Mouse (Mus musculus) myocyte (in vitro differentiated cells): ENCODE data around the gene Tenm1.

Experiments
- MYOD1 ChIP-seq, 3 experiments: IDR thresholded peaks; one replicate each; pipeline ENCODE4 v1.6.1; 2011; ENCODE audit warnings: control low read depth in 2 of 3, low read depth in 2 of 3, mild to moderate bottlenecking in 2 of 3, moderate library complexity in 1 of 3; ENCODE audit not compliant: insufficient read length in 2 of 3, control insufficient read depth in 1 of 3
- POLR2A ChIP-seq: IDR thresholded peaks from one replicate; pipeline ENCODE4 v1.6.1; 2011; ENCODE audit warnings: low read depth, mild to moderate bottlenecking, control low read depth, moderate library complexity; ENCODE audit not compliant: insufficient read length
- TCF12 ChIP-seq: IDR thresholded peaks from one replicate; pipeline ENCODE4 v1.6.1; 2011; ENCODE audit warnings: mild to moderate bottlenecking, control low read depth; ENCODE audit not compliant: poor library complexity, insufficient read depth, severe bottlenecking

- TF ChIP-seq TCF12 (no peak), POLR2A (no peak), MYOD1 (IDR thresholded peaks at IDR 0.05; ENCODE audit: control insufficient read depth in 1 of 3, insufficient read length in 2 of 3, low read depth in 2 of 3) (no peak)
Measured at GRCm38 (mm10) chrX:42700291-42700690, 728.6 kb downstream of the Tenm1 start.
